Mouse (Mus musculus) spleen, adult 2 months (tissue): Measurements from ENCODE around the gene Unk.

Experiments
- CTCF ChIP-seq: fragments of 200-500 bp; IDR thresholded peaks from 2 replicates; pipeline ENCODE4 v1.5.1; 2011; ENCODE audit warnings: mild to moderate bottlenecking, inconsistent platforms; ENCODE audit not compliant: insufficient read depth, insufficient read length, insufficient replicate concordance; ENCODE audit errors: extremely low read depth
- POLR2A ChIP-seq: fragments of 200-500 bp; IDR thresholded peaks from 2 replicates; pipeline ENCODE4 v1.6.1; 2011; ENCODE audit warnings: low read depth, low read length, inconsistent platforms

DNA sequence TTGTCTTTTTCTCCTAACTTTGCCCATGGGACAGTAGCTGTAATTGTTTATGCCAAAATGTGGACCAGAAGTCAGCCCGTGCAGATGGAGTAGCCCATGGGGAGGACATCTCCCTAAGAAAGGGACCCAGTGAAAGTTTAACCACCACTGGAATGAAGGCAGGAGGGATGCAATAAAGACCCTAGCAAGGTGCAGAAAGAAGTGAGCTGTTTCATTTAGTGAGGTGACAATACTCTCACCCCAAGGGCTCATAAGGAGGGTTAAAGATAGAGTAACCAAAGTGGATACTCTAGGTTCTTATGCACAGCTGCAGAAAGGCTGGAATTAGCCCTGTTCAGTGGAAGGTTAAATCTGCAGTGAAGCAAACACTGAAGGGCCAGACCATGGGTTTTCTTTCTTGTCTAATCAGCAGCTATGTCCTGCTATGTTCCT is 10.7 kb upstream of the Unk start:
- no peak for TF ChIP-seq POLR2A
- TF ChIP-seq CTCF = no peak
